Mouse (Mus musculus): ENCODE results near the gene Slc9a8.

DNA sequence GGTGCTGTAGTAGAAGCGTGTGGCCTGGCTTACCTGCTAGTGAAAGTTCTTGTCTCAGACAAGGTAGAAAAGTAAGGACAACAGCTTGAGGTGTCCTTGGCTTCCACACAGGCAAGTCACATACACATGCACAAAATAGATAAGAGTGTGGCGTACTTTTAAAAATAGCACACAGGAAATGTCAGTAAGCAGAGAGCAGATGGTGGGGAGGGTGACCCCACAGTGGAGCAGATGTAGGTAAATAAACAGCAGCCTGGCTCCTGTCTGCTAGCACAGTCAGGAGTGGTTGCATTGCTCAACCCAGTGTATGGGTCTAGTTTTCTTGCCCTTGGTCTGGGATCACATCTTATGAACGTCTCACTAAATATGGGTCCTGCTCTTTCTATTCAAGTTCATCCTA lies 89.0 kb downstream of the Slc9a8 start:
- TF ChIP-seq CTCF (IDR thresholded peaks at IDR 0.05; ENCODE audit: extremely low read depth, insufficient read length, insufficient replicate concordance, low read depth, low read length) (no peak), POLR2A (IDR thresholded peaks at IDR 0.05; ENCODE audit: low read depth, low read length) (no peak)

Data from small intestine, adult 2 months (tissue).